Mouse (Mus musculus) v-Abl transformed pro-B cells (cell line): Measurements from ENCODE around the gene Ints11.

Experiments
- in situ Hi-C, 2 experiments: fragments of 400-800 bp; cut with MboI; formaldehyde crosslinking; loops; one replicate each; pipeline ENCODE4 v1.15.1; 2025; ENCODE audit not compliant: unreplicated experiment in 2 of 2

Ints11 gene

DNA sequence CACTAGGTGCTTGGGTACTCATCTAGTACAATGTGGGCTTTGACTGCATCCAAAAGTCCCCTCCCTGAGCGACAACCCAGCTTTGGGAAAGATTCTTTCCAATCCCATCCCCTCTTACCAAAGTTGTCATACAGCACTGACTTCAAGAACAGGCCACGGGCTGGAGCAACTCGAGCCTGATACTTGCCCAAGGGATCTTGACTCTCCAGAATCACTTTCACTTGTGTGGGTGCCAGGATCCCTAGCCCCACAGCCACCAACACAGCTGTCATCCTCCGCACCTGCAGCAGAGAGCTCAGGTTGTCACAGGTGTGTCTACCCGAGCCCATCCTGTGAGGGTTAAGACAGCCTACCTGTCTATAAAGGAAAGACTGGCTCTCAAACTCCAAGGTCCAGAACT lies 20.0 kb downstream of the Ints11 start:
- in situ Hi-C loops: no loop called here

DNA sequence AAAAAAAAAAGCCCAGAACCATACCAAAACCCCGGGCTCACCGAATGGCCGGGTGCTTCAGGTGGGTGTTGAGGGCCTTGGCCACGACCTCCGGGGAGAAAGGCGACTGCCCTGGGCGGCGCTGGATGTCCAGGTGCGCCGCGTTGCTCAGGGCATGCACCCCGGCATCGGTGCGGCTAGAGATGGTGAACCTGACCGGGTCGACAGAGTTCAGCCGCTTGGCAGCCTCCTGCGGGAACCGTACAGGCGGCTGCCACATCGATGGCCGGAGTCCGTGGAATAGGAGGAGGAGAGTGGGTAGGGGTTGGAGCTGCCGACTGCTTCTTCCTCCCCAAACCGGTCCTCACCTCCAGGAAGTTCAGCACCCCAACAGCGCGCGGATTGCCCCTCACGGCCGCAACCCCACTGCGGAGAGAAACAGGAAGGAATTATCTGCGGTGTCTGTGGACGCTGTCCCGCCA lies 21.7 kb downstream of the Ints11 start:
- in situ Hi-C loops: loop anchor here in 1 of 2 experiments (5.0 kb wide), 1 partner anchor 51 kb away; the partner anchor contains the start of gene Ube2j2

DNA sequence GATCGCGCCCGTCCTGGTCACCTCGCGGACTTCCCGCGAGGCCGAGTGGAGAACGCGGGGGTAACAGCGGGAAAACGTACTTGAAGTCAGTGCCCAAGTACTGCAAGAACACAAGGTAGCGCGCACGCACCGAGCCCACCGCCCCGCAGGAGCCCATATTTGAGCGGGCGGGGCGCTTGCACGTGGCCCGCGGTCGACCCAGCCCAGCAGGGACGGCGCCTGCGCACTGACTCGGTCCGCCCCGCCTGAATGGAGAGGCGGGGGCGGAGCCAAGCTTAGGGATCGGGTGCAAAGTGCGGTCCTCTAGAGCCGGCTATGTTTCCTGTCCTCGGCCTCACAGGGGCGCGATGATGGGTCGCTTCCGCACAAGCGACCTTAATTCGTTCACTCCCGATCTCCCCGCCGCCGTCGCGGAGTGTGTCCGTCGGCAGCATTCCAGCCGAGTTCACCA lies 22.2 kb downstream of the Ints11 start, which contains the start of the genes Pusl1 and Acap3:
TSS of gene Pusl1 (minus strand) at position 231 of the 451 bp plus-strand sequence.
TSS of gene Acap3 (plus strand) at position 272 of the 451 bp plus-strand sequence.
- in situ Hi-C loops: loop anchor here in 1 of 2 experiments (5.0 kb wide), 1 partner anchor 51 kb away; the partner anchor contains the start of gene Ube2j2

DNA sequence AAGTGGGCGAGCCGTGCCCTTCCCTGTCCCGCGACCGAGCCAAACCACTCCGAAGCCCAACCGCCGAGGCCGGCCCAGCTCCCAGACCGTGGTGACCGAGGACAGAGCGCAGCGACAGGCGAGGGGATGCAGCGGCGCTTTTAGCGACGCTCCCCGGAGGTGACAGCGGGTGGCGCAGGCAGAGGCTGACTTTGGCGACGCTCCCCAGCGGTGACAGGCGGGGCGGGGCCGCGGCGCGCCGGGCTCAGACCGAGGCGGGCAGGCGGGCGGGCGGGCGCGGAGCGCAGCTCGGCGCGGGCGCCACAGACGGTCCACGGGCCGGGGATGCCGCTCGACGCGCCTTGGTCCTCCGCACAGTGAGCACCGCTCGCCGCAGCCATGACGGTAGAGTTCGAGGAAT lies 22.7 kb downstream of the Ints11 start:
- in situ Hi-C loops: loop anchor here in 1 of 2 experiments (5.0 kb wide), 1 partner anchor 50 kb away; the partner anchor contains the start of gene Ube2j2

DNA sequence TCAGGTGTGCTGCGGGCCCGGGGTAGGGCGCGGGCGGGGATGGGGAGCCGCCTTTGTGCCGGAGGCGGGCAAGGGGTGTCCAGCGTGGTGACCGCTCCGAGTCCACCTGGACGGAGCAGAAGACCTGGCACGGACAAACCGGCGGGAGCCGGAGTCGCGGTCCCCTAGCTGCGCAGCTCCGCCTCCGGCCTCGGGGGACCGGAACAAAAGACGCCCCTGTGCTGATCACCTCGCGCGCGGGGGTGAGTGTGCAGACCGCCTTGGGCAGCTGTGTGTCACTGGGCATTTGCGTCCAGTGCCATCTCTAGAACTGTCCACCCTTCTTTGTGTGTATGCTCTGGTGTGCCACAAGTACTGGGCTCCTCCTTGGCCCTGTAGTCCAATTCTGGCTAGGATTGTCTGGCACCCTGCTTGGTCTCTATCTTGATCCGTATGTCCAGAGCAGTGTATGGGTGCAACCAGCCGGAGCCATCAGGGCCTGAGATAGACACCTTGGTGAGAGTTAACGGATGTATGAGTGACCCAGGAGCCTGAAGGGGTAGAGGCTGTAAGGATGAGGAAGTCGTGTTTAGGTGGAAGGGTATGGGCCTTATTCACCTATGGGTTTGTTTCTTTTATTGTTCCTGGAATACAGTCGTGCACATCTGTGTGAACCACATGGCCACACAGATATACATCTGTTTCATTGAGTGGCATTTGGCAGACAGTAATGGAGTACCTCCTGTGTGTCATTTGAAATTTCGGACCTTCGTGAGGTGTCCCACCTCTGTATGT lies 23.3 kb downstream of the Ints11 start:
- in situ Hi-C loops: loop anchor here in 1 of 2 experiments (5.0 kb wide), 1 partner anchor 50 kb away; the partner anchor contains the start of gene Ube2j2

DNA sequence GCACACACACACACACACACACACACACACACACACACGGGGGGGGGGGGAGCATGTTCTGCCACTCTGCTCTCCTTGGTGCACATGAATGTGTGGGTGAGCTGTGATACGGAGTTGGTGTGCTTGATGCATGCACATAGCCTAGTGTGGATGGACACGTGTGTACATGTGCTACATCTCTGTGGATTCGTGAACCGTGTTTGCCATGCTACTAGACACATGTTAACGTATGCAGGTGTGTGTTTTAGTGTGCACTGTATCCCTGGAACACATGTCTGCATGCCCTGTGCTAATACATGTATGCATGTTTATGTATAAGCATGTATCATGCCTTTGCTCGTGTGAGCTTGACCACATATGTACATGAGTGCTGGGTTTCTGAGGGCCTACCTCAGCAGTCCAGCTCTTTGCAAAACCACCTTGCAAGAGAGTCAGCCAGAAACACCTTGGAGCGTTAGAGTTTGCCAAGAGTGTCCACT lies 23.9 kb downstream of the Ints11 start:
- in situ Hi-C loops: loop anchor here in 1 of 2 experiments (5.0 kb wide), 1 partner anchor 49 kb away; the partner anchor contains the start of gene Ube2j2

DNA sequence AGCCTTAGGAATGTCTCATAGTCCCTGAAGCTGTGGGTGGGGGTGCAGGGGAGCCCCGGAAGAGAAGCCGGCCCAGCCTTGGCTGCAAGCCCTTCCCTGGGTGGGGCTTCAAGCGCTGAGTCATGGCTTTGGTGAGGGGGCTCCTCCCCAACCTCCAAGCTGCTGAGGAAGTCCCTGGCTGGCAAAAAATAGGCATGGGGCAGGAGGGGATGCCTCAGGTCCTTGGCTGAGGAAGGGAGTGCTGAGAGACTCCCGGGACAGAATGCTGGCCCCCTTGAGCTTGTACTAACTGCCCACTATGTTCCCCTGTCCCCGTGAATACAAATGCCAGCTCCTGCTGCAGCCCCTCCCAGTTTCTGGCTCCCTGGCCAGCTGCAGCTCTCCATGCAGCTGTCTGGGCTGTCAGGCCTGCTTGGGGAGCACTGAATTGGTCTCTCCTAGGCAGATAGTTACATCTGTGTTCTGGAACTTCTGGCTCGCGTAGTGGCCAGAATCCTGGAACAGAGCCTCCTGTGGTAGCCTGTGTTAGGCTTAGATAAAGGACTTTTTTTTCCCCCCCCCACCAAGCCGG lies 25.1 kb downstream of the Ints11 start:
- in situ Hi-C loops: loop anchor here in 1 of 2 experiments (5.0 kb wide), 1 partner anchor 48 kb away; the partner anchor contains the start of gene Ube2j2

DNA sequence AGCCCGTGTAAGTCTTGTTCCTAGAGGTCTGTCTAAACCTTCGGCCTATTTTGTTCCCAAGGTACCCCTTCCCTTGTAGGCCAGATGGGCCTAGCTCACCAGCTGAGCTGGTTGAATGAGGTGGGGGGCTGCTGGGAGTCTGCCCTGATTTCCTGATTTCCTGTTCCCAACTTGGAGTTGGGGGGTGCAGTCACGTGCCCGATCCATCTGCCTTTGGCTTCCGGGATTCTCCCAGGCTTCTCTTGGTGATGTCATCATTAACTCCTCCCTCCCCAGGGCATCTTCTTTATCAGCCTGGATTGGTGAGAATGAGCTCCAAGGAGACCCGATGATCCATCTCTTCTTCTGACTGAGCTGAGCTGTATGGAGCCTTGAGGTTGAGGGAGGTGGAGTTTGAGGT lies 25.9 kb downstream of the Ints11 start:
- in situ Hi-C loops: no loop called here

DNA sequence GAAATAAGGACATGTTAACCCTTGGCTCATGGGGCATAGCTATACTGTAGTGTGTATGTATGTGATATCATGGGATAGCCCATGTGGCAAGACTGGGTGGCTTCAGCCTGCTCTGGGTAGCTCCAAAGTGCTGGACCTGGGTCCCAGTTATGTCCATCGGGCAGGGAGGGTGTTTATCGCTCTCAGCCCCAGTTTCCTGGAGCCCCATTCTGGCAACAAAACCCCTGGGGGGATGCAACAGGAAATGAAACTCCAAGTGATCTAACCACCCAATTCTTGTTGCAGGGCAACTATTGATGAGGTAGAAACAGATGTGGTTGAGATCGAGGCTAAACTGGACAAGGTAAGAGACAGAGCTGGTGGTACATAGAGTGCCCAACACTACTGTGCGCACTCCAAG lies 26.5 kb downstream of the Ints11 start:
- in situ Hi-C loops: no loop called here

DNA sequence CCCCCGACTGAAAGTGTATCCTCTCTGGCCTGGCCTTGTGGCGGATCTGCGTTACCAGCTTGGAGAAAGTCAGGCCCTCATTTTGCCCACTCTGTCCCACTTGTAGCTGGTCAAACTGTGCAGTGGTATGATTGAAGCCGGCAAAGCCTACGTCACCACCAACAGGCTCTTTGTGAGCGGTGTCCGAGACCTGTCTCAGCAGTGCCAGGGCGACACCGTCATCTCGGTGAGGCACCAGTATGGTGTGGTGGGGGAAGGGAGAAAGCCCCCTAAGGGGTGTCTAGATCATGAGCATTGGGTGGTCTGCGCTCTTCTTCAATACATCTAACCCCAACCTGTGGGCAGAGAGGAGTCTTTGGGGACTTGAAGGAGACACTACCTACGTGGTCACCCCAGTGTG lies 27.1 kb downstream of the Ints11 start:
- in situ Hi-C loops: no loop called here

DNA sequence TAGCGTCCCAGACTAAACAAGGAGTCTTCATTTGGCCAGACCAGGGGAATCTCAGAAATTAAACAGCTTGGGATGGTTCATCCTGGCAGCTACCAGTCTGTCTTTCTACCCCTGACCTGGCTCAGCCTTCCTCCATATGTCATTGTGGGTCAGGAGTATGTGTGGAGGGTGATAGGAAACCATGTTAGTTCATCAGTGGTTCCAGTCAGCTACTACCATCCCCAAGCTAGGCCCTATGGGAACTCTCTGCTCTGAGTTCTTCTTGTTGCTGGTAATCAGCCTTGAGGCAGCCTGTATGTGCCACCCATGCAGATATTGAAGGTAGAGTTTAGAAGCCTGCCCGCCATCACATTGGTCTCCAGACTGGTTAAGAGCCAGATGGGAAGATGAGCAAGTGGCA lies 29.0 kb downstream of the Ints11 start:
- in situ Hi-C loops: no loop called here

DNA sequence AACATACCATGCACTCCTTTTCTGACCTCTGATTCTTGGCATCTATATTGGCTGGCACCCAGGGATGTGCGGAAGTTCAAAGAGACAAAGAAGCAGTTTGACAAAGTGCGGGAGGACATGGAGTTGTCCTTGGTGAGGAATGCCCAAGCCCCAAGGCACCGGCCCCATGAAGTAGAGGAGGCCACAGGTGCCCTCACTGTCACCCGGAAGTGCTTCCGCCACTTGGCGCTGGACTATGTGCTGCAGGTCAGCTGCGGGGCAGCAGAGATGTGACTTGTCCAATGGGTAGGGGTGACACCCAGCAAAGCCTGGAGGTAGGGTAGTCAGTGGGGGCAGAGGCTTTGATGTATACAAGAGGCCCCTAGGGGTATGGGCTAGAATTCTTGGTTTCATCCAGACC lies 30.0 kb downstream of the Ints11 start:
- in situ Hi-C loops: no loop called here

DNA sequence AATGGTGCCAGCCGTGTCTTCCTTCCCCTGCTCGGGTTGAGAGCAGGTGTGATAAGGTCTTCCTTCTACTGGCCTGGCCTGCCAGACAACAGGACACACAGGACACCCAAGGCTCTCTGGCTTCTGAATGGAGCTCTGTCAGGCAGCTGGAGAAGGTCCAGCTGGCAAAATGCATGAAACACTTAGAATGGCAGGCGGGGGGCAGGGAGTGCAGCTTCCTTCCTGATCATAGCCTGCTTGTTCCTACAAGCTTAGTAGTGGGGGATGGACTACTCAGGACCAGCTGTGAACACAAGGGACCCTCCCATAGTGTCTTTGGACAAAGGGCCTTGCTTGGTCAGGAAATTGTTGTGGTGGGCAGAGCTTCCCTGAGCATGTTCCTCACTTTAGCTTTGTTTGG lies 31.9 kb downstream of the Ints11 start:
- in situ Hi-C loops: no loop called here

DNA sequence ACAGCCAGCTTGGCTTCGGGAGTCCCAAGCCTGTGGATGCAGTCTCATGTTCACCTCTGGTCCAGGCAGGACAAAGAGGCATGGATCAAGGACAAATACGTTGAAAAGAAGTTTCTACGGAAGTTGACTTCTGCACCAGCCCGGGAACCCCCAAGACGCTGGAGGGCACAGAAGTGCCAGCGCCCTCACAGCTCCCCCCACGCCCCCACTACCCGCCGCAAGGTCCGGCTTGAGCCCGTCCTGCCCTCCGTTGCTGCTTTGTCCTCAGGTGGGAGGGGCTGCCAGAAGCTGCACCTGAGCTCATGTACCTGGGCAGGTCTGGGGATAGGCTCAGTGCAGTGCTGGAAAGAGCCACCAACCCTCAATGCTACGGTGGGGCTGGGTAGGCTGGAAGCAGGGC lies 33.9 kb downstream of the Ints11 start:
- in situ Hi-C loops: no loop called here

DNA sequence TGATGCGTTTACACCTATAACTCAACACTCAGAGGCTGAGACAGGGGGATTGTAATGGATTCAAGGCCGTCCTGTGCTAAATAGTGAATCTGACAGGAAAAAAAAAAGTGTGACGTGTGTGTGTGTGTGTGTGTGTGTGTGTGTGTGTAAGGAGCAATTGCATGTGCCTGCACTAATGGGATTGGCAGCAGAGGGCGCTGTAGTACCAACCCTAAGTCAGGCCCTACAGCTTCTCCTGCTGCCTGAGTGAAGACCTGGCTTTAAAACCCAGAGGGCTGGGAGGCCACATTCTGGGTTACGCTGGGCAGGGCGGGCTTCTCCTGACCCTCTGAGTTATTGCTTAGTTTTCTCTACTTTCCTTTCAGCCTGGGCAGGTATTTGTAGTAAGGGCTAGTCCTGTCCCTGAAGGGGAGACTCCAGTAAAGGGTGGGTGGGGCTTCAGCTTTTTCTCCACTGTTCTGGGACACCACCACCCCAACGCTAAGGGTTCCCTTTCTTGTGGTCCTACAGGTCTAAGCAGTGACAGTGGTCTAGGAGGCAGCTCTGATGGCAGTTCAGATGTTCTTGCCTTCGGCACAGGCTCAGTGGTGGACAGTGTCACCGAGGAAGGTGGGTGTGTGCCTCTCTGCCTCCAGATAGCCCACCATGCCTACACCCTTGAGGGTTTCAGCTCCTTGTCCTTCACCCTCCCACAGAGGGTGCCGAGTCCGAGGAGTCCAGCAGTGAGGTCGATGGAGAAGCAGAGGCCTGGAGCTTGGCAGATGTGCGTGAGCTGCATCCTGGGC lies 35.2 kb downstream of the Ints11 start:
- in situ Hi-C loops: no loop called here

DNA sequence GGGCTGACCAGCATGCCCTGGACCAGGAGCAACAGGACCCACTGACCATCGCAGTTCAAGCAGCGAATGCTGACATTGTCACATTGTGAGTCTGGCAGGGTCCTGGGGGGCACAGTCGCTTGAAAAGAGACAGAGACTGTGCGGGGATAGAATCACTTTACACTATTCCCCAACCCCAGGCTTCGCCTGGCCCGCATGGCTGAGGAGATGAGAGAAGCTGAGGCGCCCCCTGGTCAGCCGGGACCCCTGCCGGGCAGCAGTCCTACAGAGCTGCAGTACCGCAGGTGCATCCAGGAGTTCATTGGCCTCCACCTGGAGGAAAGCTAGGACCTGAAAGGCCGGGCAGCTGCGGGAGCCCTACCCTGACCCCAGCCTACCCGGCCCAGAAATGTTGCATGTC lies 36.3 kb downstream of the Ints11 start:
- in situ Hi-C loops: no loop called here

DNA sequence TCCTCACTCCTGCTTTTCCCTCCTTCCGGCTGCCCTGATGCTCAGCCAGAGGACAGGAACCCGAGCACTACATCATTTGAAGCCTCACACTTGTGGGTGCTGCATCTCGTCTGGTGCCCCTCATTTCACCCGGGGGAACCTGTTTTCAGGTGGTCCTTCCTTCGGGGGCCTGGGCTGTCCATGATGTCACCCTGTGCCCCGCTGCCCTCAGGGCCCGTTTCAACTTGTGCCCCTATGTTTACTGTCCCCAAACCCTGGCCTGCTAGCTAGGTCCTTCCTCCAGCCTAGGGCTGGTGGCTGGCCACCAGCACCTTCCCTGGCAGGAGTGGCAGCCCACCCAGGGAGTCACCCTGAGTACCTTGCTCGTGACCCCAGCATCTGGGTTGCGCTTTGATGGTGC lies 36.8 kb downstream of the Ints11 start:
- in situ Hi-C loops: no loop called here

DNA sequence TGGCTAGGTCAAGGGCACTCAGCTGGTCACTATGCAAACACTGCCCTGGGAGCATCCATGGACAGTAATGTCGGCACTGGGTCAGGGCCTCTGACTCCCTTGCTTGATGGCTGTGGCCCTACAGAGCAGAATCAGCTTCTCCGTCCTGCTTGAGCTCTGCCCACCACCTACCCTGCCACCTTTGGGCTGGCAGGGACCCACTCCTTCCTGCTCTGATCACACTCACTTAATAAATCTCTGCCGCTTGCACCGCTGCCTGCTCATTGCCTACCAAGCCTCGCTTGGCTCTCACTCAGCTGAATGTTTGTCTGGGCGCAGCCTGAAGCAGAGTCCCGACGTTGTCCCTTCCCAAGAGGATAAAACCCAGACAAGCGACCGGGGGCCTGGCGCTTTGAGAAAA lies 37.7 kb downstream of the Ints11 start:
- in situ Hi-C loops: no loop called here

DNA sequence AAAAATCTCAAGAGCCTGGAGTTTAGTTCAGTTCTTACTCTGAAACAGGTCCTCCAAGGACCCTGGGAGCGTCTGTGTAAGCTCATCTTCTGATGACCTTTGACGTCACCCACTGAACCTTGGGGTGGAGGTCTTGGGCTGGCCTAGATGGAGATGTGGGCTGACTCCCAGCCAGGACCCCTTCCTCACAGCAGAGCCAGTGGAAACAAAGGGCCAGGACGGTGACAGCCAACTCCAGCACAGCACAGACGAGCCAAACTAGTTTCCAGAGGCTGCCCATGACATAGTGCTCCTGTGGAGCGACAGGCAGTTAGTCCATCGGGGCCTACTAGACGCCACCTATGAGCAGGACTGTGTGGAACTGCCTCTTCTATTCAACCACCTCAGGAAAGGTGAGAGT lies 38.9 kb downstream of the Ints11 start:
- in situ Hi-C loops: no loop called here

DNA sequence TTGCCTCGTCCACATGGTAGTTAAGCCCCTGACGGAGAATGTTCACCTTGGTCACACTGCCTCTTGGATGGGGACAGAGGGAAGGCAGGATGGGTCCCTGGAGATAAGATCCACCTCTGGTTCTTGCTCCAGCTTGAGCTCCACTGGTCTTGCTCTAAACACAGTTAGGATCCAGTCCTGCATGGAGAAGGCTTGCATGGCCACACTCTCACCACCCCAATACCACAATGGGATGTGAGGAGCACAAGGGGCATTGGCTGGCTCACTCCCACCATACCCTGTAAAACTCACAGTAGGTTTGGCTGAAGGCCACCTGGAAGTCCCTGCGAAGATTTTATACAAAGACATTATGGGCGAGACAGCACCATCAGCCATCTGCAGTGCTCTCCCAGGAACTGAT lies 39.4 kb downstream of the Ints11 start:
- in situ Hi-C loops: no loop called here
